Mouse (Mus musculus) myocyte (in vitro differentiated cells): ENCODE results near the gene Nup85. TPM values are rescaled to one million over a fixed set of nuclear protein-coding genes. Genes with fewer than 3 reads are reported as not detected.

ENCODE experiments used
- H3K27me3 ChIP-seq: one replicate; pipeline ENCODE4 v1.6.1; 2011; ENCODE audit not compliant: control insufficient read depth, insufficient read depth, insufficient read length
- H3K36me3 ChIP-seq: one replicate; pipeline ENCODE4 v1.6.1; 2011; ENCODE audit not compliant: control insufficient read depth, insufficient read depth
- H3K4me2 ChIP-seq: one replicate; pipeline ENCODE4 v1.6.1; 2011; ENCODE audit warnings: low read depth, control low read depth
- H3K4me3 ChIP-seq: one replicate; pipeline ENCODE4 v1.5.1; 2011; ENCODE audit warnings: mild to moderate bottlenecking, control low read depth, moderate library complexity
- H3K79me2 ChIP-seq: one replicate; pipeline ENCODE4 v1.6.1; 2011; ENCODE audit not compliant: control insufficient read depth, insufficient read depth
- H3ac ChIP-seq: one replicate; pipeline ENCODE4 v1.6.1; 2011; ENCODE audit not compliant: control insufficient read depth, insufficient read length
- CEBPB ChIP-seq: IDR thresholded peaks from 2 replicates; pipeline ENCODE4 v1.6.1; 2011; ENCODE audit warnings: mild to moderate bottlenecking, moderate library complexity; ENCODE audit not compliant: poor library complexity, insufficient read depth, severe bottlenecking
- E2F4 ChIP-seq: IDR thresholded peaks from one replicate; pipeline ENCODE4 v1.6.1; 2011; ENCODE audit warnings: mild to moderate bottlenecking, control low read depth, moderate library complexity; ENCODE audit not compliant: insufficient read depth
- MAX ChIP-seq: IDR thresholded peaks from one replicate; pipeline ENCODE4 v1.6.1; 2011; ENCODE audit warnings: low read depth, mild to moderate bottlenecking, control low read depth
- MYOD1 ChIP-seq, 3 experiments: IDR thresholded peaks; one replicate each; pipeline ENCODE4 v1.6.1; 2011; ENCODE audit warnings: control low read depth in 2 of 3, low read depth in 2 of 3, mild to moderate bottlenecking in 2 of 3, moderate library complexity in 1 of 3; ENCODE audit not compliant: insufficient read length in 2 of 3, control insufficient read depth in 1 of 3
- MYOG ChIP-seq, 3 experiments: IDR thresholded peaks; one replicate each; pipeline ENCODE4 v1.6.1; 2011; ENCODE audit warnings: control low read depth in 2 of 3, low read depth in 2 of 3, mild to moderate bottlenecking in 2 of 3; ENCODE audit not compliant: insufficient read length in 2 of 3, control insufficient read depth in 1 of 3, insufficient read depth in 1 of 3
- POLR2A ChIP-seq: IDR thresholded peaks from one replicate; pipeline ENCODE4 v1.6.1; 2011; ENCODE audit warnings: low read depth, mild to moderate bottlenecking, control low read depth, moderate library complexity; ENCODE audit not compliant: insufficient read length
- POLR2AphosphoS2 ChIP-seq: IDR thresholded peaks from one replicate; pipeline ENCODE4 v1.6.1; 2011; ENCODE audit warnings: low read depth, control low read depth; ENCODE audit not compliant: insufficient read length
- REST ChIP-seq: IDR thresholded peaks from one replicate; pipeline ENCODE4 v1.6.1; 2011; ENCODE audit warnings: mild to moderate bottlenecking, control low read depth, moderate library complexity; ENCODE audit not compliant: insufficient read depth, insufficient read length
- SRF ChIP-seq: IDR thresholded peaks from one replicate; pipeline ENCODE4 v1.6.1; 2011; ENCODE audit warnings: low read depth; ENCODE audit not compliant: control insufficient read depth, insufficient read length
- TCF12 ChIP-seq: IDR thresholded peaks from one replicate; pipeline ENCODE4 v1.6.1; 2011; ENCODE audit warnings: mild to moderate bottlenecking, control low read depth; ENCODE audit not compliant: poor library complexity, insufficient read depth, severe bottlenecking
- TCF3 ChIP-seq: IDR thresholded peaks from one replicate; pipeline ENCODE4 v1.6.1; 2011; ENCODE audit warnings: low read depth, control low read depth; ENCODE audit not compliant: insufficient read length
- USF1 ChIP-seq: IDR thresholded peaks from one replicate; pipeline ENCODE4 v1.6.1; 2011; ENCODE audit warnings: low read depth, mild to moderate bottlenecking, control low read depth, moderate library complexity
- polyA plus RNA-seq: library from polyadenylated mRNA; unstranded; fragments of >200 nt; fragmentation: generic; extraction: Trizol; gene quantifications from one replicate; pipeline ENCODE4 v1.2.1, GENCODE M21; 2012; ENCODE audit warnings: missing spikeins

Nup85 gene
- polyA plus RNA-seq, 1 experiment = 41.1 TPM

- Histone ChIP-seq H3K4me3 (no peak overlapping the region), H3K36me3 (peaks cover 25% of the 10 kb centered on the region), H3K27me3 (no peaks in the 10 kb centered on the region), H3ac (no peak overlapping the region), H3K4me2 (no peak overlapping the region), H3K79me2 (no peaks in the 10 kb centered on the region)
- TF ChIP-seq POLR2AphosphoS2 (no peak), E2F4 (no peak), REST (no peak), TCF3 (no peak), MAX (no peak), SRF (no peak), CEBPB (no peak), TCF12 (no peak)
Observed at GRCm38 (mm10) chr11:115590526-115591075, 26.4 kb downstream of the Nup85 start.

DNA sequence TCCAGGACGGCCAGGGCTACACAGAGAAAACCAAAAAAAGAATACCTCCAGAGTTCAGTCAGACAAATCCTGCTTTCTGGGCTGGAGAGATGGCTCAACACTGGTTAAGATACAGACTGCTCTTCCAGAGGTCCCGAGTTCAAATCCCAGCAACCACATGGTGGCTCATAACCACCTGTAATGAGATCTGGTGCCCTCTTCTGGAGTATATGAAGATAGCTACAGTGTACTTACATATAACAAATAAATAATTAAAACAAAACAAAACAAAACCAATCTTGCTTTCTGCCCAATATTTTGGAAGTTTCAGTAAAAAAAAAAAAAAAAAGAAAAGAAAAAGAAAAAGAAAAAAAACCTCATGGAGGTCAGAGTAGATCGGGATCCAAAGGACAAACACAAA is 31.0 kb downstream of the Nup85 start:
- H3K79me2 ChIP-seq = peaks cover 33% of the 10 kb centered on the region

GRCm38 (mm10) chr11:115598309-115598708 is 34.1 kb downstream of the Nup85 start:
- no peak overlapping the region for H3K4me3 ChIP-seq
- TF ChIP-seq TCF12 (no peak), REST (no peak), POLR2A (no peak), SRF (no peak), MYOD1 (IDR thresholded peaks at IDR 0.05; ENCODE audit: control insufficient read depth in 1 of 3, insufficient read length in 2 of 3, low read depth in 2 of 3) (no peak), MYOG (IDR thresholded peaks at IDR 0.05; ENCODE audit: control insufficient read depth in 1 of 3, insufficient read depth in 1 of 3, insufficient read length in 2 of 3, low read depth in 2 of 3) (no peak), E2F4 (no peak), CEBPB (no peak), TCF3 (no peak), USF1 (no peak), POLR2AphosphoS2 (no peak), MAX (no peak)
- H3K36me3 ChIP-seq = peaks cover 12% of the 10 kb centered on the region
- no peaks in the 10 kb centered on the region for H3K27me3 ChIP-seq
- H3K4me2 ChIP-seq = no peak overlapping the region
- no peak overlapping the region for H3ac ChIP-seq
- H3K79me2 ChIP-seq = peaks cover 63% of the 10 kb centered on the region

More for the DNA sequence above, 31.0 kb downstream of the Nup85 start:
- Histone ChIP-seq H3K4me3 (no peak overlapping the region), H3K36me3 (peaks cover 19% of the 10 kb centered on the region), H3ac (no peak overlapping the region), H3K4me2 (no peak overlapping the region), H3K27me3 (no peaks in the 10 kb centered on the region)
- TF ChIP-seq TCF3 = no peak

DNA sequence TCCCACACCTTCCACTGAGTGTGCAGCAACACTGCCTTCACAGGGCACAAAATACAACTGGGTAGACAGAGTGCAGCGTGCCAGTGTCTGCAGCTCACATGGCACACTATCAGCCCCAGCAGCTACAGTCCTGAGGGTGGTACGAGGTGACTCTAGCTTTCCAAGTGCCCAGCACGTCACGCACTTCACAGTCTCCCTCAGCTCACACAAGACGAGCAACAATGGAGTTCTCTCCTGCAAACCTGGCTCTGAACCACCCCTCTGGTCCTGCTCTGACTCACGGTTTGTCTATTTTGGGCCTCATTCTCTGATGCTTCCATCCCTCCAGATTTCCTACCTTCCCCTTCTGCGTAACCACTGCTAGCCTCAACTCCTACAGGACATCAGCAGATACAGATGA is 35.5 kb downstream of the Nup85 start:
- Histone ChIP-seq H3K4me3 (no peak overlapping the region), H3K79me2 (peaks cover 72% of the 10 kb centered on the region), H3K36me3 (peaks cover 8% of the 10 kb centered on the region), H3K4me2 (no peak overlapping the region), H3ac (no peak overlapping the region), H3K27me3 (no peaks in the 10 kb centered on the region)
- no peak for TF ChIP-seq USF1
- peak; percentile 13 for TF ChIP-seq POLR2A
- no peak for TF ChIP-seq E2F4
- no peak for TF ChIP-seq MAX
- peak; percentile 41 for TF ChIP-seq POLR2AphosphoS2

- no peak overlapping the region for H3K4me3 ChIP-seq
- H3K27me3 ChIP-seq = no peaks in the 10 kb centered on the region
- H3K79me2 ChIP-seq = peaks cover 81% of the 10 kb centered on the region
- H3K4me2 ChIP-seq = no peak overlapping the region
- no peak overlapping the region for H3ac ChIP-seq
- no peak for TF ChIP-seq E2F4
- peaks cover 8% of the 10 kb centered on the region for H3K36me3 ChIP-seq
Observed at GRCm38 (mm10) chr11:115600743-115601142, 36.5 kb downstream of the Nup85 start.

GRCm38 (mm10) chr11:115601174-115601573 is 36.9 kb downstream of the Nup85 start:
- H3K79me2 ChIP-seq = peaks cover 77% of the 10 kb centered on the region
- TF ChIP-seq POLR2A (no peak), POLR2AphosphoS2 (no peak), CEBPB (no peak), SRF (no peak), TCF12 (no peak), MYOG (IDR thresholded peaks at IDR 0.05; ENCODE audit: control insufficient read depth in 1 of 3, insufficient read depth in 1 of 3, insufficient read length in 2 of 3, low read depth in 2 of 3) (no peak)
- no peak overlapping the region for H3K4me3 ChIP-seq

More at GRCm38 (mm10) chr11:115601174-115601573, 36.9 kb downstream of the Nup85 start:
- Histone ChIP-seq H3K27me3 (no peaks in the 10 kb centered on the region), H3ac (no peak overlapping the region), H3K36me3 (peaks cover 8% of the 10 kb centered on the region), H3K4me2 (no peak overlapping the region)
